Mouse (Mus musculus) neural tube, embryonic 11.5 days (tissue): ENCODE measurements around the gene Foxp1. TPM values are rescaled to one million over a fixed set of nuclear protein-coding genes. Genes with fewer than 3 reads are reported as not detected.

Experiments
- ATAC-seq: fragments of 200-750 bp; cut with Nextera tagmentation; 2 replicates; pipeline ENCODE4 v1.8.0; 2017; ENCODE audit warnings: moderate number of reproducible peaks, mild to moderate bottlenecking, moderate TSS enrichment, moderate library complexity; ENCODE audit not compliant: insufficient read depth, low FRiP score, low TSS enrichment
- DNase-seq: peaks from one replicate; pipeline ENCODE4 v3.0.0-alpha.2; 2015; ENCODE audit warnings: low spot score
- H3K27ac ChIP-seq: fragments of 300-500 bp; sonication (generic); 2 replicates; pipeline ENCODE4 v1.5.1; 2014; ENCODE audit warnings: low read depth, mild to moderate bottlenecking, low read length
- H3K27me3 ChIP-seq: fragments of 300-500 bp; sonication (generic); 2 replicates; pipeline ENCODE4 v1.6.1; 2014; ENCODE audit warnings: mild to moderate bottlenecking, low read length, mixed read lengths; ENCODE audit not compliant: control insufficient read depth, insufficient read depth
- H3K36me3 ChIP-seq: fragments of 300-500 bp; sonication (generic); 2 replicates; pipeline ENCODE4 v1.6.1; 2014; ENCODE audit warnings: mild to moderate bottlenecking, low read length, moderate library complexity, mixed read lengths; ENCODE audit not compliant: control insufficient read depth, insufficient read depth
- H3K4me1 ChIP-seq: fragments of 300-500 bp; sonication (generic); 2 replicates; pipeline ENCODE4 v1.6.1; 2014; ENCODE audit warnings: low read length, mixed read lengths; ENCODE audit not compliant: control insufficient read depth, insufficient read depth
- H3K4me2 ChIP-seq: fragments of 300-500 bp; sonication (generic); 2 replicates; pipeline ENCODE4 v1.6.1; 2014; ENCODE audit warnings: low read depth, mild to moderate bottlenecking, moderate library complexity
- H3K4me3 ChIP-seq: fragments of 300-500 bp; sonication (generic); 2 replicates; pipeline ENCODE4 v1.5.1; 2014; ENCODE audit warnings: low read depth, low read length
- H3K9ac ChIP-seq: fragments of 300-500 bp; sonication (generic); 2 replicates; pipeline ENCODE4 v1.6.1; 2014; ENCODE audit warnings: mild to moderate bottlenecking, low read length
- H3K9me3 ChIP-seq: fragments of 300-500 bp; sonication (generic); 2 replicates; pipeline ENCODE4 v1.6.1; 2016; ENCODE audit warnings: low read length; ENCODE audit not compliant: control insufficient read depth
- WGBS: fragments of 180-500 bp; shearing (Covaris S2); extraction: QIAGEN DNeasy Blood & Tissue Kit; methylation state at CpG from one replicate; pipeline ENCODE4 v1.1.7; 2014; 5-methylcytosine and 5-hydroxymethylcytosine counted together
- polyA plus RNA-seq: library from polyadenylated mRNA; unstranded; fragments of >200 nt; fragmentation: Nextera tagmentation; extraction: Ambion mirVana; gene quantifications from 2 replicates; pipeline ENCODE4 v1.2.1, GENCODE M21; 2014

The Foxp1 gene
- polyA plus RNA-seq, 1 experiment from 2014 or later: 116 TPM

DNA sequence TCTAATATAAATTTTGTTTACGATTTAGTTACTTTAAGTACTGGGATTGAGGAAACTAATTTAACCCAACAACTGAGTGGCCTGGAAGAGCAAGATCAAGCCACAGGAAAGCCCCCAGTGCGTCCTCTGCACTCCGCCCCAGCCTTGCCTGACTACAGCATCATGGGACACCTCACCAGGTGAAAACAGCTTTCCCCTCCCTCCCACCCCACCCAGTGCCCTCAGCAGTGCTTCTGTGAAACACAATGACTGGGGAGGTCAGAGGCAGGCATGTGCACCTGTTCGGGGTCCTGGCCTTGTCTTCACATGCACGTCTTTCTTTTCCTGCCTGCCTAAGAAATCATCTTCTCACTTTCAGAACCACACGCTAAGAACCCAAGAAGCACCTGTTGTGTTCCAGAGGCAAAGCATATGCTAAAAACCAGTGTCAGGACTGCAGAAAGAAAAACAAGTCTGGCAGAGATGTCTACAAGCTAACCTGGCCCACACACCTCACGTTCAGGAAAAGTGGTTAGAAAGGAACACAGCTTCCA, 6.8 kb downstream of the Foxp1 start:
- Histone ChIP-seq H3K9ac (no peak overlapping the region), H3K27me3 (no peaks in the 10 kb centered on the region), H3K4me1 (peaks cover 4% of the 10 kb centered on the region), H3K36me3 (no peaks in the 10 kb centered on the region), H3K9me3 (no peaks in the 10 kb centered on the region), H3K4me2 (no peak overlapping the region), H3K27ac (no peak overlapping the region), H3K4me3 (no peak overlapping the region)
- ATAC-seq (no peak), DNase-seq (no peak)
- WGBS: 83% methylated on average over 7 of the region's 7 CpGs

- H3K9me3 ChIP-seq: no peaks in the 10 kb centered on the region
- no peak for ATAC-seq
- no peak overlapping the region for H3K9ac ChIP-seq
- H3K4me2 ChIP-seq: no peak overlapping the region
- H3K36me3 ChIP-seq: no peaks in the 10 kb centered on the region
- no peak overlapping the region for H3K27ac ChIP-seq
- H3K4me1 ChIP-seq: peaks cover 6% of the 10 kb centered on the region
- 54% methylated on average over 6 of the region's 6 CpGs for WGBS
- DNase-seq: no peak
- no peaks in the 10 kb centered on the region for H3K27me3 ChIP-seq
- no peak overlapping the region for H3K4me3 ChIP-seq
Observed at GRCm38 (mm10) chr6:99511862-99512261, 10.7 kb downstream of the Foxp1 start.

DNA sequence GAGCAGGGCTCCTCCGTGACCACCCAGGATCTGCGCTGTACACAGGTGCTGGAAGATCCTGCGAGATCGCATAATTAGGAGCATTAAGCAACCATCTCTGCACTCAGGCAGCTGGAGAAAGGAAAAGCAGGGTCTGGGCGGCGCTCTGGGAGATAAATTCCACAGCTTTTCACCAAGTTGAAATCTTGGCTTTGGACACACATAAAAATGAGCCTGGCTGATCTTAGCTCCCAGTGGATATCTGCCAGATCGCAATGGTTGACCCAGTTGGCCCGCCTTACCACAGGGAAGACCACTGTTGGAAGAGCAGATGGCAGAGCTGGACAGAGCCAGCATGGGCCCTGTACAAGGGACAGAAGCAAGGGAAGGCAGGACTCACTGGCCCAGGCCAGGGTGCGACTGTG, 13.3 kb downstream of the Foxp1 start:
- H3K4me3 ChIP-seq: no peak overlapping the region
- no peak overlapping the region for H3K9ac ChIP-seq
- H3K36me3 ChIP-seq: no peaks in the 10 kb centered on the region
- H3K27me3 ChIP-seq: no peaks in the 10 kb centered on the region
- H3K4me2 ChIP-seq: no peak overlapping the region
- no peak for DNase-seq
- no peak for ATAC-seq
- WGBS: 91% methylated on average over 9 of the region's 9 CpGs
- no peak overlapping the region for H3K27ac ChIP-seq
- H3K9me3 ChIP-seq: no peaks in the 10 kb centered on the region
- peaks cover 6% of the 10 kb centered on the region; the same call in 1 of the 2 replicates for H3K4me1 ChIP-seq

DNA sequence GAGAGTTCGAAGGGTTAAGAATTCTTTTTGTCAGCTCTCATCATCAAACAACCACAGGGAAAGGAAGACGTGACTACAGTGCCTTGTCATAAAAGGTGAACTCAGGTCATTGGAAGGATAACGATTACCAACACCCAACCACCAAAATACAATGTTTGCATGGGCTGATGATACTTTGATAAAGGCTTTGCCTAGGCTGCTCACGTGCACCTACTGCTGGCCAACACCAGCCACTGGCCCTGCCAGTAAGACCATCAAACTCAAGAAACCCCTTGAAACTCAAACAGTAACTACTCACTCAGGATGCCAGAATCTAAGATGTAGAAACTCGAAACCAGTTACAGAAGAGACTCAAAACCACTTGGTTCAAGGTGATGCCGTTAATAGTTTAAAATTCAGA, 15.7 kb downstream of the Foxp1 start:
- WGBS: 87% methylated on average over 6 of the region's 6 CpGs

DNA sequence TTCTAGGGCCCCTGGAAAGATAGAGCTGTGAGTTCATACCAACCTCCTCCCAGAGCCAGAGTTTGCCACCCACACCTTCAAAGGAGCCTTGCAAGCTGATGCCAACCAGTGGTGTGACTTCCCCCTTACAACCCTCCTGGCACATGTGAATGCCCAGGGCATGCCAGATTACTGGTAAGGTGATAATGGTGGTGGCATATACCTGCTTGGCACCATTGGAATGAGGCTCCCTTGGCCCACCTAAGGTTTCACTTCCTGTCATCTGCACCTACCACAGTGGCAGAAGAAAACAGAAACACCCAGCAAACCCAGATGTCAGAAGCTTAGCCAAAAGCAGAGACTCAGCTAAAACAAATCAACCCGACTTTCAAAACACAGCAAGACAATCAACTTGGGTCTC, 18.8 kb downstream of the Foxp1 start:
- no peaks in the 10 kb centered on the region for H3K27me3 ChIP-seq
- no peak overlapping the region for H3K4me2 ChIP-seq
- no peak overlapping the region for H3K27ac ChIP-seq
- DNase-seq: no peak
- ATAC-seq: no peak
- H3K9ac ChIP-seq: no peak overlapping the region
- H3K4me1 ChIP-seq: no peaks in the 10 kb centered on the region
- no peaks in the 10 kb centered on the region for H3K9me3 ChIP-seq
- 92% methylated on average over 1 of the region's 1 CpGs for WGBS
- H3K4me3 ChIP-seq: no peak overlapping the region
- H3K36me3 ChIP-seq: no peaks in the 10 kb centered on the region

More for the DNA sequence above, 15.7 kb downstream of the Foxp1 start:
- no peaks in the 10 kb centered on the region for H3K9me3 ChIP-seq
- no peak overlapping the region for H3K9ac ChIP-seq
- peaks cover 2% of the 10 kb centered on the region; the same call in 1 of the 2 replicates for H3K4me1 ChIP-seq
- no peaks in the 10 kb centered on the region for H3K36me3 ChIP-seq
- no peak overlapping the region for H3K4me3 ChIP-seq
- ATAC-seq (no peak), DNase-seq (no peak)
- no peaks in the 10 kb centered on the region for H3K27me3 ChIP-seq
- no peak overlapping the region for H3K4me2 ChIP-seq
- no peak overlapping the region for H3K27ac ChIP-seq

GRCm38 (mm10) chr6:99502727-99503126, 19.8 kb downstream of the Foxp1 start:
- Histone ChIP-seq H3K9me3 (no peaks in the 10 kb centered on the region), H3K27ac (no peak overlapping the region), H3K4me1 (no peaks in the 10 kb centered on the region), H3K36me3 (no peaks in the 10 kb centered on the region), H3K4me3 (no peak overlapping the region), H3K27me3 (no peaks in the 10 kb centered on the region), H3K9ac (no peak overlapping the region), H3K4me2 (no peak overlapping the region)
- no peak for DNase-seq
- 90% methylated on average over 2 of the region's 2 CpGs for WGBS
- ATAC-seq: no peak

DNA sequence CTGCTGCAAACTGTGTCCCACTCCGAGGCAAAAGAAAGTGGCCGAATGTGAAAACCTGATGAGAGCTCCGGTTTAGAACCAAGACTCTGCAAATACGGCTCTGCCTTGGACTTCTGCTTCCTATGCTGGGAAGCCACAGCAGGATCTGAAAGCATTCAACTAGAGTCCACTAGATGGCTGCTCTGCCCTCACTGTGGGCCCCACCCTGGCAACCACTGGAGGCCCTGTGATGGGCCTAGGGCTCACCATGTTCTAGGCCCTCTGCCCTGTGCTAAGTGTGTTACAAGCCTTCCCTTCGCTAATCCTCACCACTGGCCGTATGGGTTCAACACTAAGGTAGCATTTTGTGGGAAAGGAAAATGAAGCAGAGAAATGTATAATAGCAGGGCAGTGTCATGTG, 20.2 kb downstream of the Foxp1 start:
- 91% methylated on average over 6 of the region's 6 CpGs for whole genome bisulfite sequencing
- no peak for ATAC-seq
- no peaks in the 10 kb centered on the region for H3K4me1 ChIP-seq
- no peaks in the 10 kb centered on the region for H3K9me3 ChIP-seq
- H3K27me3 ChIP-seq: no peaks in the 10 kb centered on the region
- no peak overlapping the region for H3K9ac ChIP-seq
- DNase-seq: no peak
- H3K4me3 ChIP-seq: no peak overlapping the region
- no peak overlapping the region for H3K4me2 ChIP-seq
- H3K27ac ChIP-seq: no peak overlapping the region
- no peaks in the 10 kb centered on the region for H3K36me3 ChIP-seq

- ATAC-seq (no peak), DNase-seq (no peak)
- Histone ChIP-seq H3K4me2 (no peak overlapping the region), H3K4me1 (no peaks in the 10 kb centered on the region), H3K9ac (no peak overlapping the region), H3K4me3 (no peak overlapping the region), H3K9me3 (no peaks in the 10 kb centered on the region), H3K27ac (no peak overlapping the region), H3K27me3 (no peaks in the 10 kb centered on the region), H3K36me3 (no peaks in the 10 kb centered on the region)
- 97% methylated on average over 3 of the region's 3 CpGs for WGBS
Observed at GRCm38 (mm10) chr6:99500570-99501270, 21.8 kb downstream of the Foxp1 start.

DNA sequence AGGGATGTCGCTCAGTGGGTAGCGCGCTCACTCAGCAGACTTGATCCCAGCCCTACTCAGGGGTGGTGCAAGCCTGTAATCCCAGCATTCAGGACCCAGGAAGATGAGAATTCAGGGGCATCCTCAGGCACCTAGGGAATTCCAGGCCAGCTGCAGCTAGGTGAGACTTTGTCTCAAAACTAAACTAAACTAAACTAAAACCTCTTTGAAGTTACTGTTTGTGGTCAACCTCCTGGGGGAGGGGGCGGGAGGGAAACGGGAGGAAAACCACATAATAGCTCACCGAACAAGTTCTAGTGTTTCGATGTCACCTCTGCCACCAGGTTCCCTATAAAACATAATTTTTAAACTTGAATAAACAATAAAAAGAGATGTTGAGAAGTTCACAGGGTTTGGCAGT, 24.4 kb downstream of the Foxp1 start:
- H3K4me3 ChIP-seq: no peak overlapping the region
- DNase-seq (no peak), ATAC-seq (no peak)
- no peaks in the 10 kb centered on the region for H3K36me3 ChIP-seq
- no peak overlapping the region for H3K4me2 ChIP-seq
- H3K9ac ChIP-seq: no peak overlapping the region
- no peaks in the 10 kb centered on the region for H3K27me3 ChIP-seq
- H3K9me3 ChIP-seq: no peaks in the 10 kb centered on the region
- WGBS: 89% methylated on average over 7 of the region's 7 CpGs
- H3K4me1 ChIP-seq: no peaks in the 10 kb centered on the region
- no peak overlapping the region for H3K27ac ChIP-seq
